Mouse (Mus musculus) embryonic facial prominence, embryonic 14.5 days (tissue): ENCODE data around the gene Polr2f. TPM values are rescaled to one million over a fixed set of nuclear protein-coding genes. Genes with fewer than 3 reads are reported as not detected.

Experiments used
- ATAC-seq: fragments of 200-750 bp; cut with Nextera tagmentation; 2 replicates; pipeline ENCODE4 v1.8.0; 2017; ENCODE audit warnings: low read depth, moderate number of reproducible peaks, moderate TSS enrichment
- DNase-seq: peaks from one replicate; pipeline ENCODE4 v3.0.0-alpha.2; 2015; ENCODE audit warnings: low spot score
- H3K27ac ChIP-seq: fragments of 300-500 bp; sonication (generic); replicated peaks from 2 replicates; pipeline ENCODE4 v1.5.1; 2014; ENCODE audit warnings: low read depth, mild to moderate bottlenecking, low read length, moderate library complexity
- H3K27me3 ChIP-seq: fragments of 300-500 bp; sonication (generic); replicated peaks from 2 replicates; pipeline ENCODE4 v1.6.1; 2014; ENCODE audit warnings: low read length; ENCODE audit not compliant: control insufficient read depth, insufficient read depth
- H3K36me3 ChIP-seq: fragments of 300-500 bp; sonication (generic); 2 replicates; pipeline ENCODE4 v1.6.1; 2014; ENCODE audit warnings: low read length, mixed read lengths; ENCODE audit not compliant: control insufficient read depth, insufficient read depth
- H3K4me1 ChIP-seq: fragments of 300-500 bp; sonication (generic); 2 replicates; pipeline ENCODE4 v1.6.1; 2014; ENCODE audit warnings: antibody characterized with exemption, low read length; ENCODE audit not compliant: control insufficient read depth, insufficient read depth
- H3K4me2 ChIP-seq: fragments of 300-500 bp; sonication (generic); 2 replicates; pipeline ENCODE4 v1.6.1; 2014; ENCODE audit warnings: low read depth, mild to moderate bottlenecking, low read length, moderate library complexity, mixed read lengths
- H3K4me3 ChIP-seq: fragments of 300-500 bp; sonication (generic); 2 replicates; pipeline ENCODE4 v1.5.1; 2014; ENCODE audit warnings: low read depth, mild to moderate bottlenecking, low read length
- H3K9ac ChIP-seq: fragments of 300-500 bp; sonication (generic); 2 replicates; pipeline ENCODE4 v1.6.1; 2014; ENCODE audit warnings: low read depth, mild to moderate bottlenecking, low read length, moderate library complexity, mixed read lengths
- H3K9me3 ChIP-seq: fragments of 300-500 bp; sonication (generic); 2 replicates; pipeline ENCODE4 v1.6.1; 2016; ENCODE audit warnings: low read length; ENCODE audit not compliant: control insufficient read depth
- WGBS: fragments of 180-500 bp; shearing (Covaris S2); extraction: QIAGEN DNeasy Blood & Tissue Kit; methylation state at CpG from one replicate; pipeline ENCODE4 v1.1.7; 2014; 5-methylcytosine and 5-hydroxymethylcytosine counted together
- polyA plus RNA-seq: library from polyadenylated mRNA; unstranded; fragments of >200 nt; fragmentation: Nextera tagmentation; extraction: Ambion mirVana; gene quantifications from 2 replicates; pipeline ENCODE4 v1.2.1, GENCODE M21; 2014

Gene Polr2f
- polyA plus RNA-seq, result 305 TPM in 2 replicates

GRCm38 (mm10) chr15:79140866-79141565, at the start of gene Polr2f, which contains the start of gene 1700088E04Rik:
TSS of gene Polr2f (plus strand) at chr15:79141009.
TSS of gene 1700088E04Rik (minus strand) at chr15:79141253.
- H3K36me3 ChIP-seq, result peaks cover 22% of the 10 kb centered on the region
- peak within 1 kb of the TSS; percentile 86 for H3K4me3 ChIP-seq
- H3K4me2 ChIP-seq, result peak within 1 kb of the TSS; percentile 81
- peaks cover 8% of the 10 kb centered on the region; the same call in 1 of the 2 replicates for H3K4me1 ChIP-seq
- no peaks in the 10 kb centered on the region for H3K27me3 ChIP-seq
- no peak within 1 kb of the TSS; the same call in 1 of the 2 replicates for H3K27ac ChIP-seq
- ATAC-seq, result peak; percentile 93
- peak; percentile 96 for DNase-seq
- no peaks in the 10 kb centered on the region for H3K9me3 ChIP-seq
- peak within 1 kb of the TSS; percentile 84 for H3K9ac ChIP-seq
- WGBS, result under 1% methylated on average over 56 of the region's 57 CpGs

GRCm38 (mm10) chr15:79092284-79092683, 48.5 kb upstream of the Polr2f start:
- no peak for ATAC-seq
- no peaks in the 10 kb centered on the region for H3K4me1 ChIP-seq
- WGBS, result 88% methylated on average over 6 of the region's 6 CpGs
- no peaks in the 10 kb centered on the region for H3K27me3 ChIP-seq
- H3K9ac ChIP-seq, result no peak overlapping the region
- no peaks in the 10 kb centered on the region for H3K9me3 ChIP-seq
- peaks cover 89% of the 10 kb centered on the region for H3K36me3 ChIP-seq
- no peak overlapping the region for H3K27ac ChIP-seq
- no peak for DNase-seq
- H3K4me3 ChIP-seq, result no peak overlapping the region
- no peak overlapping the region for H3K4me2 ChIP-seq

GRCm38 (mm10) chr15:79093083-79093839, 47.5 kb upstream of the Polr2f start:
- peaks cover 8% of the 10 kb centered on the region; the same call in 1 of the 2 replicates for H3K4me1 ChIP-seq
- DNase-seq (no peak), ATAC-seq (no peak)
- no peak overlapping the region for H3K4me2 ChIP-seq
- peaks cover 80% of the 10 kb centered on the region for H3K36me3 ChIP-seq
- H3K27ac ChIP-seq, result 0 out of 2 replicates have a peak overlapping the region, but pooled peaks have one; percentile 2
- no peak overlapping the region for H3K4me3 ChIP-seq
- no peaks in the 10 kb centered on the region for H3K27me3 ChIP-seq
- WGBS, result 67% methylated on average over 7 of the region's 7 CpGs
- no peaks in the 10 kb centered on the region for H3K9me3 ChIP-seq
- H3K9ac ChIP-seq, result no peak overlapping the region

- no peak overlapping the region for H3K27ac ChIP-seq
- no peak overlapping the region for H3K4me3 ChIP-seq
- WGBS, result 82% methylated on average over 5 of the region's 5 CpGs
- H3K9ac ChIP-seq, result no peak overlapping the region
- peaks cover 60% of the 10 kb centered on the region for H3K36me3 ChIP-seq
- no peaks in the 10 kb centered on the region for H3K27me3 ChIP-seq
- H3K4me1 ChIP-seq, result peaks cover 11% of the 10 kb centered on the region
- no peak for DNase-seq
- H3K4me2 ChIP-seq, result no peak overlapping the region
- no peak for ATAC-seq
- no peaks in the 10 kb centered on the region for H3K9me3 ChIP-seq
These were observed 45.3 kb upstream of the Polr2f start for GRCm38 (mm10) chr15:79095483-79095882.

GRCm38 (mm10) chr15:79096556-79096955, 44.3 kb upstream of the Polr2f start:
- Histone ChIP-seq H3K27me3 (no peaks in the 10 kb centered on the region), H3K4me3 (no peak overlapping the region), H3K9me3 (no peaks in the 10 kb centered on the region), H3K4me2 (no peak overlapping the region), H3K36me3 (peaks cover 50% of the 10 kb centered on the region), H3K27ac (peak overlapping the region; percentile 33), H3K9ac (no peak overlapping the region), H3K4me1 (peaks cover 14% of the 10 kb centered on the region)
- WGBS, result 78% methylated on average over 3 of the region's 3 CpGs
- ATAC-seq, result no peak
- no peak for DNase-seq

GRCm38 (mm10) chr15:79097135-79097534, 43.7 kb upstream of the Polr2f start:
- WGBS, result 32% methylated on average over 2 of the region's 2 CpGs
- Histone ChIP-seq H3K27me3 (no peaks in the 10 kb centered on the region), H3K9me3 (no peaks in the 10 kb centered on the region), H3K27ac (peak overlapping the region; percentile 75), H3K9ac (no peak overlapping the region), H3K36me3 (peaks cover 44% of the 10 kb centered on the region), H3K4me1 (peaks cover 15% of the 10 kb centered on the region), H3K4me2 (peak overlapping the region; percentile 6; the same call in 1 of the 2 replicates), H3K4me3 (no peak overlapping the region)
- ATAC-seq, result no peak
- DNase-seq, result peak; percentile 56

GRCm38 (mm10) chr15:79097611-79098025, 43.2 kb upstream of the Polr2f start:
- WGBS, result 36% methylated on average over 6 of the region's 6 CpGs
- Histone ChIP-seq H3K4me3 (no peak overlapping the region), H3K4me2 (peak overlapping the region; percentile 6), H3K4me1 (peaks cover 15% of the 10 kb centered on the region), H3K36me3 (peaks cover 39% of the 10 kb centered on the region), H3K27ac (peak overlapping the region; percentile 75), H3K9ac (no peak overlapping the region), H3K27me3 (no peaks in the 10 kb centered on the region), H3K9me3 (no peaks in the 10 kb centered on the region)
- ATAC-seq (peak; percentile 91), DNase-seq (peak; percentile 82)

- DNase-seq, result no peak
- Histone ChIP-seq H3K9ac (no peak overlapping the region), H3K9me3 (no peaks in the 10 kb centered on the region), H3K4me2 (no peak overlapping the region), H3K27ac (peak overlapping the region; percentile 75), H3K27me3 (no peaks in the 10 kb centered on the region), H3K4me1 (peaks cover 15% of the 10 kb centered on the region), H3K4me3 (no peak overlapping the region), H3K36me3 (peaks cover 33% of the 10 kb centered on the region)
- ATAC-seq, result no peak
- WGBS, result 47% methylated on average over 5 of the region's 5 CpGs
These were observed 42.6 kb upstream of the Polr2f start for GRCm38 (mm10) chr15:79098220-79098619.
